Mouse (Mus musculus) brain, embryonic 14.5 days (tissue): ENCODE measurements at regions not wholly inside any gene's neighbourhood (a gene's known extent, or its start where the extent isn't known, plus 50 kb on each side); places are given as distances from the start of the nearest gene placed in this dataset.

ENCODE experiments used
- CTCF ChIP-seq: fragments of 200-500 bp; IDR thresholded peaks from 2 replicates; pipeline ENCODE4 v1.5.1; 2012; ENCODE audit warnings: inconsistent platforms, mild to moderate bottlenecking, moderate library complexity, borderline replicate concordance; ENCODE audit not compliant: insufficient read depth, insufficient read length; ENCODE audit errors: extremely low read depth
- POLR2A ChIP-seq: fragments of 200-500 bp; IDR thresholded peaks from 2 replicates; pipeline ENCODE4 v1.6.1; 2012; ENCODE audit warnings: mild to moderate bottlenecking, inconsistent platforms, borderline replicate concordance; ENCODE audit not compliant: poor library complexity, insufficient read depth, insufficient read length, severe bottlenecking; ENCODE audit errors: extremely low read depth

- TF ChIP-seq CTCF, result no peak
- TF ChIP-seq POLR2A, result no peak
Observed at GRCm38 (mm10) chr15:93091396-93091795, 183.6 kb downstream of the Gxylt1 start.
